Mouse (Mus musculus): ENCODE data around the gene Sult4a1. TPM values are rescaled to one million over a fixed set of nuclear protein-coding genes. Genes with fewer than 3 reads are reported as not detected.

The Sult4a1 gene
- polyA plus RNA-seq, 2 experiments = 0.06 TPM; not detected in 1

DNA sequence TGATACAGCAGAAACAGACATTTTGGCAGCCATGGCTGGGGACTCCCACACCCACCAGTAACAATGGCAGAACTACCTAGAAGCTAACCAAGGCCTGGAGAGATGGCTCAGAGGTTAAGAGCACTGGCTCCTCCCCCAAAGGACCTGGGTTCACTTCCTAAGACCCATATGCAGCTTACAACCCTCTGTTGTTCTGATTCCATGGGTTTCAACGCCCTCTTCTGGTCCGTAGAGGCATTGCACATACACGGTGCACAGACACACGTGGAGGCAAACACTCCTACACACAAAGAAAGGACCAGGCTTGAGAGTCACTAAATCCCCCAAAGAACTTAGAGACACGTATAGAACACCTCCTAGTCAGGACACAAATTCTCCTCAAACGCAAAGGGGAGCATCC is 60.0 kb downstream of the Sult4a1 start:
- 66% methylated on average over 6 of the region's 6 CpGs for WGBS (ENCODE audit: insufficient replicate concordance)

DNA sequence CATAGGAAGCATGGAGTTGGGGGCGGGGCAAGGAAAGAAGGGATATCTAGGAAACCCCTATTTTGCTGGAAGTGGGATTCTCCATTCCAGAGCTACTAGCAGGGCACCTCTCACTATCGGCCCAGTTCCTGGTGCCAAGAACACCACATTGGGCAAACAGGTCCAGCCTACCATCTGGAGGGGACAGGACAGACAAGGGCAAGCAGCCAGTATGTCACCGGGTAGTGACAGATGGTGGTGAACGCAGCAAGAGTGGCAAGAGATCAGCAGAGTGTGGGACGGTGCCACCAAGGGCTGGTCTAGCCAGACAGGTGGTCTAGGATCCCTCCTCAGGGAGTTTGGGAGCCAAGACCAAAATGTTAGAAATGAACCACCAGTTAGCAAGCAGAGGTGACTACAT is 68.5 kb downstream of the Sult4a1 start:
- Histone ChIP-seq H3K36me3 (replicated peaks; ENCODE audit: control insufficient read depth, insufficient read depth, low read depth) (no peaks in the 10 kb centered on the region), H3K9me3 (ENCODE audit: control insufficient read depth, low read length) (no peaks in the 10 kb centered on the region), H3K4me2 (ENCODE audit: low read depth) (no peak overlapping the region), H3K4me1 (replicated peaks; ENCODE audit: control insufficient read depth in 2 of 2, insufficient read depth in 2 of 2, low read length in 1 of 2) (no peaks in the 10 kb centered on the region), H3K9ac (replicated peaks) (no peak overlapping the region), H3K27ac (no peak overlapping the region), H3K27me3 (ENCODE audit: control insufficient read depth, insufficient read depth, low read length) (no peaks in the 10 kb centered on the region), H3K4me3 (ENCODE audit: insufficient read depth in 1 of 2, low read depth in 2 of 2, low read length in 2 of 2) (no peak overlapping the region)
- DNase-seq (ENCODE audit: low read depth in 3 of 3, low spot score in 3 of 3) = no peak
- no peak for ATAC-seq (ENCODE audit: insufficient read depth)
- 69% methylated on average over 5 of the region's 5 CpGs for WGBS (ENCODE audit: insufficient replicate concordance)
- TF ChIP-seq EP300 (IDR thresholded peaks at IDR 0.05; ENCODE audit: low read depth) (no peak), CTCF (IDR thresholded peaks at IDR 0.05; ENCODE audit: low read depth) (no peak)

More for the DNA sequence above, 60.0 kb downstream of the Sult4a1 start:
- DNase-seq (ENCODE audit: low read depth in 3 of 3, low spot score in 3 of 3) = no peak
- Histone ChIP-seq H3K36me3 (replicated peaks; ENCODE audit: control insufficient read depth, insufficient read depth, low read depth) (no peaks in the 10 kb centered on the region), H3K27ac (no peak overlapping the region), H3K9ac (replicated peaks) (no peak overlapping the region), H3K27me3 (ENCODE audit: control insufficient read depth, insufficient read depth, low read length) (no peaks in the 10 kb centered on the region), H3K4me3 (ENCODE audit: insufficient read depth in 1 of 2, low read depth in 2 of 2, low read length in 2 of 2) (no peak overlapping the region), H3K4me1 (replicated peaks; ENCODE audit: control insufficient read depth in 2 of 2, insufficient read depth in 2 of 2, low read length in 1 of 2) (no peaks in the 10 kb centered on the region), H3K4me2 (ENCODE audit: low read depth) (no peak overlapping the region), H3K9me3 (ENCODE audit: control insufficient read depth, low read length) (no peaks in the 10 kb centered on the region; the same call in 1 of the 2 replicates)
- ATAC-seq (ENCODE audit: insufficient read depth) = no peak
- no peak for TF ChIP-seq EP300 (IDR thresholded peaks at IDR 0.05; ENCODE audit: low read depth)
- TF ChIP-seq CTCF (IDR thresholded peaks at IDR 0.05; ENCODE audit: low read depth) = no peak

Other genes with a start within 250 kb of the Sult4a1 start
- gene Efcab6, start 40.4 kb downstream of the Sult4a1 start, polyA plus RNA-seq (2012; rRNA removed) = not detected in 2 replicates
- gene Efcab6, start 40.4 kb downstream of the Sult4a1 start, polyA plus RNA-seq (2014; fragmentation: Nextera tagmentation; extraction: Ambion mirVana) = not detected in 2 replicates
- gene Pnpla5, start 17.4 kb upstream of the Sult4a1 start, polyA plus RNA-seq (2012; rRNA removed) = 0.02 TPM in 2 replicates
- gene Pnpla5, start 17.4 kb upstream of the Sult4a1 start, polyA plus RNA-seq (2014; fragmentation: Nextera tagmentation; extraction: Ambion mirVana) = not detected in 2 replicates
- gene Pnpla3, start 62.1 kb upstream of the Sult4a1 start, polyA plus RNA-seq (2012; rRNA removed) = 4.0 TPM in 2 replicates
- 0.66 and 0.72 TPM in 2 replicates for gene Pnpla3, start 62.1 kb upstream of the Sult4a1 start, polyA plus RNA-seq (2014; fragmentation: Nextera tagmentation; extraction: Ambion mirVana)
- 7.5 and 12.3 TPM in 2 replicates for gene Samm50, start 86.5 kb upstream of the Sult4a1 start, polyA plus RNA-seq (2012; rRNA removed)
- 49.3 and 51.8 TPM in 2 replicates for gene Samm50, start 86.5 kb upstream of the Sult4a1 start, polyA plus RNA-seq (2014; fragmentation: Nextera tagmentation; extraction: Ambion mirVana)
- gene Parvb, start 126.3 kb upstream of the Sult4a1 start, polyA plus RNA-seq (2012; rRNA removed) = 21.6 and 22.6 TPM in 2 replicates
- gene Parvb, start 126.3 kb upstream of the Sult4a1 start, polyA plus RNA-seq (2014; fragmentation: Nextera tagmentation; extraction: Ambion mirVana) = 7.3 and 11.4 TPM in 2 replicates
- gene Parvg, start 218.3 kb upstream of the Sult4a1 start, polyA plus RNA-seq (2012; rRNA removed) = 7.6 and 8.3 TPM in 2 replicates
- gene Parvg, start 218.3 kb upstream of the Sult4a1 start, polyA plus RNA-seq (2014; fragmentation: Nextera tagmentation; extraction: Ambion mirVana) = 6.6 and 7.6 TPM in 2 replicates